Mouse (Mus musculus) lung, adult 2 months (tissue): ENCODE measurements around the gene Mgrn1.

ENCODE experiments used
- CTCF ChIP-seq: fragments of 200-500 bp; IDR thresholded peaks from 2 replicates; pipeline ENCODE4 v1.5.1; 2011; ENCODE audit warnings: mild to moderate bottlenecking, low read length, control low read depth; ENCODE audit not compliant: insufficient read depth
- POLR2A ChIP-seq: fragments of 200-500 bp; IDR thresholded peaks from 2 replicates; pipeline ENCODE4 v1.6.1; 2011; ENCODE audit warnings: low read depth, mild to moderate bottlenecking, control low read depth, low read length, borderline replicate concordance; ENCODE audit errors: extremely low read depth

GRCm38 (mm10) chr16:4850361-4850760, 35.7 kb upstream of the Mgrn1 start:
- TF ChIP-seq CTCF (no peak), POLR2A (no peak)
